Mouse (Mus musculus) T-helper 17 cell (primary cell): ENCODE measurements around the gene Tnni1.

Experiments
- in situ Hi-C, 2 experiments: fragments of 300-600 bp; cut with MboI, MseI; formaldehyde crosslinking; loops; 1 replicate in 1 of 2; 2 replicates in 1 of 2; pipeline ENCODE4 v1.15.1; 2025; ENCODE audit warnings: high pct_unique_total_duplicates in 2 of 2

The Tnni1 gene

GRCm38 (mm10) chr1:135800192-135800950 lies 21.1 kb downstream of the Tnni1 start:
- in situ Hi-C loops, result no loop called here

- in situ Hi-C loops, result no loop called here
Observed at GRCm38 (mm10) chr1:135807546-135807945, 28.3 kb downstream of the Tnni1 start.

DNA sequence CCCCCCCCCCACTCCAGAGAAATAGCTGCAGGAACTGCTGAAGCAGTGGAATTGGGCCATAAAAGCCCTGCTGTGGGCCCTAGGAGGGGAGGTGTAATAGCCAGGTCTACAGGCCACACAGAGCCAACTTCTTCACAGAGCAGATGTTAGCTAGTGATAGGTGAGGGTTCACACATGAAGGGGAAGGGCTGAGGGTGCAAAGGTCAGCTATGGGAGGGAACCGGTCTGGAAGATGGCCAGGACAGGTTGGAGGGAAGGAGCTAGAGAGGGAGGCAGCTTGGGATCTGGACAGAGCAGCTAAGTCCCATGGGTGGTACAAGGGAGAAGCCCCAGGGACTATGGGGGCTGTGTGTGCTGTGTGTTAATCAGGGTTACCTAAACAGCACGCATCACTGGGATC lies 30.9 kb downstream of the Tnni1 start:
- in situ Hi-C loops, result no loop called here

DNA sequence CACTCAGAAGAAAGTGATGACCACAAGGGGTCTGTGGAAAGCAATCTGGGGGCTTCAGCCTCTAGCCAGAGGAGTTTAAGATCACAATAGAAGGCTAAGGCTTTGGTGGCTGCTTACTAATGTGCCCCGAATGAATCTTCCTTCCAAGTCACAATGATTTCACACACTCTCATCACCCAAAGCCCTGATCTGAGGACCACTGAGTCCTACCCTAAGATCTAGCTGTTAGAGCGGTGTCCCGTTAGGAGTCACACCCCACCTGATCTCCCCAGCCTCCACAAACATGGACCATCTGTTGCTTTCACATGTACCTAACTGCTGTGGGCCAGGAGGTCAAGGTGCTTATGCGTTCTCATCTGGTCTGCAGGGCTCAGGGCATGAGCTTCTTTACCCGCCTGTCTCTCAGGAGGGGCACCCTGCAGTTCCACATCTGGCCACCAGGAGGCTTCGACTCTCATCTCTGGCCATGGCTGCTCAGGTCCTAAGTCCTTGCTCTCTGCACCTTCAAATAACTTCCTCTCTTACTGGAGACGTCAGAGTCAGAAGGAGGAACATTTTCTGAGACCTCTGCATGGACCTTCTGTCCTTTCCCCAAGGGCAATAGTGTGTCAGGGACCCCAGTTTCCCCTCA lies 31.9 kb downstream of the Tnni1 start:
- in situ Hi-C loops, result no loop called here

- in situ Hi-C loops, result no loop called here
Observed at GRCm38 (mm10) chr1:135812205-135812604, 33.0 kb downstream of the Tnni1 start.

DNA sequence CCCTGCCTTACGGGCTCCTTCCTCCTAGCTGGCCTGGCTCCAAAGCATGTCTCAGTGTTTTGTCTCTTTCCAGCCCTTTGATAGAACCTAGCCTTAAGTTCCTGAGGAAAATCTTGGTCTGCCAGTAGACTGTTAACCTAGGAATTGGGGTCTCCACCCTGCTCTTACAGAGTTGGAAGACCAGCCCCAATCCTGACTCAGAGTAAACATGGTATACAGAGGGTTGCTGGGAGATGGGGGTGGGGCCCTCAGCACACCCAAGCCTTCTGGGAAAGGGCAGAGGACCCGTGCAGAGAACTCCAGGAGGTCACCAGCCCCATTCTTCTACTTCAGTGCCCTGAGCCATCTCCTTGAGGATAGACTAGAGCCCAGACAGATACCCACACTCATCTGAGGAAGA lies 33.4 kb downstream of the Tnni1 start:
- in situ Hi-C loops, result no loop called here

- in situ Hi-C loops, result no loop called here
Observed at GRCm38 (mm10) chr1:135813071-135813470, 33.8 kb downstream of the Tnni1 start.

GRCm38 (mm10) chr1:135813687-135814395 lies 34.6 kb downstream of the Tnni1 start:
- in situ Hi-C loops, result no loop called here

- in situ Hi-C loops, result no loop called here
Observed at GRCm38 (mm10) chr1:135814531-135814930, 35.3 kb downstream of the Tnni1 start.

DNA sequence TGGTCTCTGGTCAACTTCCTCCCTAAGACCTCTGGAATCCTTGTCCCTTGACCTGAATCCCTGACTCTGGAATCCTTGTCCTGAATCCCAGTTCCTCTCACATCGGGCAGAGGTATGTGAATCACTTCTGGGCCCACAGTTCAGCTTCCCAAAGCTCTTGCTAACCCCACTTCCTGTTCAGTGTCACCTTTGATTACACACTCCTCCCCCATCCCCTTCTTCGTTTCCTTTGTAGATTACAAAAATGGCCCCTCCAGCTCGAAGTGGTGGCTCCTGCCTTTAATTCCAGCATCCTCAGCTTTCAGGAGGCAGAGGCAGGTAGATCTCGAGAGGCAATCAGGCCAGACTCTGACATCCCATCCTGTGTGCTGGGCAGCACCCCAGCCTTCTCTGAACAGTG lies 38.4 kb downstream of the Tnni1 start:
- in situ Hi-C loops, result no loop called here

- in situ Hi-C loops, result no loop called here
Observed at GRCm38 (mm10) chr1:135818481-135819086, 39.4 kb downstream of the Tnni1 start, which contains the start of gene Lad1. Gene Lad1, plus strand, starts transcription at chr1:135818598.

GRCm38 (mm10) chr1:135820071-135820470 lies 40.8 kb downstream of the Tnni1 start:
- in situ Hi-C loops, result no loop called here

DNA sequence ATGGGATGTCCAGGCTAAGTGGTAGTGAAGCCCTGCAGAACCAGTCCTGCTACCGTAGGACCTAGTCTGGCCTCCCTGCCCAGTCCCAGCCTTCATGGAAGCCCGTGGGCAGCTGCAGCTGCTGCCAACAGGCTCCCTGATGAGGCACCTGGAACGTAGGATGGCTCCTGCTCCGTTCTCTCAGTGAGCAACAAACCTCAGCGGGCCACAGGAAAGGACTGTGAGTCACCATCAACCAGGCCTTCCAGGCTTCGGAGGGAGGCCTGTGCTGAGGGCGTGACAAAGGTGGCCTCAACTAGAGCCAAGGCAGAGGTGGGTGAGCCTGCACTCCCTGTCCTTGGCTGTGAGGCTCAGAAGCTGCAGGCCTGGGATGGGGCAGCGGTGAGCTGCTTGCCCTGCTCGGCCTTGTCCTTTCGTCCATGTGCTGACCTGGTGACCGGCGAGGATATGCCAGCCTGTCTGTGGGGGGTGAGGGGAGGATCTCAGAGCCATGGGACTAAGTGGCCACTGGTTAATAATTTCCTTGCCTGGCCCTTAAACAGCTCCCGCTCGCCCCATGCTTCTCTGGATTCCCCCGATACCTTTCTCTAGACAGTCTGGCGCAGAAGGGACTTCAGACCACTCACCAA lies 41.6 kb downstream of the Tnni1 start:
- in situ Hi-C loops, result no loop called here

- in situ Hi-C loops, result no loop called here
Observed at GRCm38 (mm10) chr1:135821780-135822179, 42.5 kb downstream of the Tnni1 start.

- in situ Hi-C loops, result no loop called here
Observed at GRCm38 (mm10) chr1:135828918-135829317, 49.7 kb downstream of the Tnni1 start.

DNA sequence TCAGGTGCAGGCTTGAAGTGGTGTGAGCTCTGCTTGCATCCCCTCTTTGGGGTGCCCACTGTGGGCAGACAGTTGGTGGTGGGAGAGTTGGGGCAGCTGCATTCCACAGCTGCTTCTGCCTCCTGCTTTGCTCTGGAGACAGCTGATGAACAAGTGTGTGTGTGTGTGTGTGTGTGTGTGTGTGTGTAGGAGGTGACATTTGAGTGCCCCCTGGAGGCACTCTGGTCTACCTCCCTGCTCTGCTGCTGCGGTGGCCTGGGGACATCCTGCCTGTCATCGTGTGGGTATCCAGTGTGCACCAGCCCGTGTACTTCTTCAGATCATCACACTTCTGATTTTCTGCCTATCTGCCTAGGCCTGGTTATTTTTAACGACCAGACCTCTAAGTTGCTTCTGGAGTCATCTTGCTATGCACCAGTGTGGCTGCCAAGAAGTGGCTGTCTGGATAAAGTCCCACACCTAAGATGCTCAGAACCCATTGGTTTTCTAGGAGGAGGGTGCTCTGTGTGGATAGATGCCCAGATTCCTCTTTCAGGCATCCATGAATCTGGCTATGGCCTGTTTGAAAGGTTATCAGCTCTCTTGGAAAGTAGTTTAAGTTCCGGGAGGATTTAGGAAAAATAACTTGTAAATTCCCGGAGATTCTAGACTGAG lies 55.1 kb downstream of the Tnni1 start:
- in situ Hi-C loops, result no loop called here

DNA sequence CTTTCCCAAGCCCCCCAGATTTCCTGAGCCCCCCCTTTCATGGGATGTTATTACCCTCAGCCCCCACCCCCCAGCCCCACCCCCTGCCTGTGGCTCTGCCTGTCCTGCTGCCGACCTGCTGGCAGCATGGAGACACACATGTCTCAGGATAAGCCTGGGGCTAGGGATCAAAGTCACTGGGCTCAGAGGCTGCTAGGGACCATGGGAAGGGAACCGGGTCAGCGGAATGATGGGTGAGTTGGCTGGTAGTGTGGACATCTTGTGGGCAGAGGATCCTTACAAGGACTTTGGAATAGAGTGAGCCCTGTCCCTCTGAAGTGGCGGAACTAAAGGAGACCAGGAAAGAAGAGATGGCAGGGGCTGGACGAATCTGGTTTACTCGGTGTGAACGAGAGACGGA lies 55.7 kb downstream of the Tnni1 start:
- in situ Hi-C loops, result no loop called here

- in situ Hi-C loops, result no loop called here
Observed at GRCm38 (mm10) chr1:135835716-135836483, 56.7 kb downstream of the Tnni1 start, which contains the start of gene Tnnt2. Gene Tnnt2, plus strand, starts transcription at chr1:135836354.

GRCm38 (mm10) chr1:135838626-135839025 lies 59.4 kb downstream of the Tnni1 start:
- in situ Hi-C loops, result no loop called here

- in situ Hi-C loops, result no loop called here
Observed at GRCm38 (mm10) chr1:135839065-135839464, 59.8 kb downstream of the Tnni1 start.
